Mouse (Mus musculus) cerebellum, postnatal 25 days (tissue): Measurements from ENCODE around the gene Slc30a5.

Experiments used
- DNase-seq, 2 experiments: peaks; one replicate each; pipeline ENCODE4 v3.0.0; 2021; ENCODE audit warnings: mixed read lengths in 2 of 2

Slc30a5 gene

GRCm38 (mm10) chr13:100753011-100753410 is 80.2 kb downstream of the Slc30a5 start:
- no peak for DNase-seq
